Mouse (Mus musculus) heart, adult 2 months (tissue): ENCODE results near the gene Mab21l3. TPM values are rescaled to one million over a fixed set of nuclear protein-coding genes. Genes with fewer than 3 reads are reported as not detected.
A peak's percentile ranks its signal among the peaks of the same experiment; 100 is the strongest.

ENCODE experiments used
- DNase-seq, 2 experiments: peaks; one replicate each; pipeline ENCODE4 v3.0.0; 2021
- H3K27ac ChIP-seq: fragments of 200-600 bp; 2 replicates; pipeline ENCODE4 v1.8.1; 2022
- H3K27me3 ChIP-seq: fragments of 200-500 bp; 2 replicates; pipeline ENCODE4 v1.6.1; 2012; ENCODE audit warnings: mild to moderate bottlenecking, low read length, inconsistent platforms, mixed read lengths; ENCODE audit not compliant: control insufficient read depth, insufficient read depth
- H3K36me3 ChIP-seq: fragments of 200-500 bp; 2 replicates; pipeline ENCODE4 v1.6.1; 2012; ENCODE audit warnings: low read length, inconsistent platforms; ENCODE audit not compliant: control insufficient read depth, insufficient read depth
- H3K4me1 ChIP-seq: fragments of 200-500 bp; 2 replicates; pipeline ENCODE4 v1.6.1; 2011; ENCODE audit warnings: low read length; ENCODE audit not compliant: control insufficient read depth, insufficient read depth
- H3K4me3 ChIP-seq: fragments of 200-600 bp; 2 replicates; pipeline ENCODE4 v1.8.1; 2022
- H3K79me2 ChIP-seq: fragments of 200-500 bp; replicated peaks from 2 replicates; pipeline ENCODE4 v1.6.1; 2012; ENCODE audit warnings: mild to moderate bottlenecking, inconsistent platforms, low read length, moderate library complexity, mixed read lengths; ENCODE audit not compliant: control insufficient read depth, insufficient read depth
- H3K9ac ChIP-seq: fragments of 200-500 bp; 2 replicates; pipeline ENCODE4 v1.6.1; 2012; ENCODE audit warnings: low read depth, mild to moderate bottlenecking, control low read depth, inconsistent platforms, low read length, mixed read lengths
- CTCF ChIP-seq: fragments of 200-600 bp; IDR thresholded peaks from 2 replicates; pipeline ENCODE4 v1.8.1; 2022; ENCODE audit warnings: antibody characterized with exemption, mild to moderate bottlenecking, moderate library complexity
- EP300 ChIP-seq: fragments of 200-500 bp; IDR thresholded peaks from 2 replicates; pipeline ENCODE4 v1.6.1; 2011; ENCODE audit warnings: low read depth, low read length, control low read depth; ENCODE audit not compliant: insufficient read depth
- POLR2A ChIP-seq: fragments of 200-500 bp; IDR thresholded peaks from 2 replicates; pipeline ENCODE4 v1.6.1; 2011; ENCODE audit warnings: mild to moderate bottlenecking, low read depth, low read length, control low read depth; ENCODE audit not compliant: insufficient read depth
- WGBS: fragments of 180-500 bp; shearing (Covaris S2); methylation state at CpG from one replicate; pipeline ENCODE4 v1.1.7; 2018; 5-methylcytosine and 5-hydroxymethylcytosine counted together
- intact Hi-C: fragments of 180-260 bp; cut with DNase I; formaldehyde crosslinking; loops from one replicate; pipeline ENCODE4 v1.15.1; 2025
- polyA plus RNA-seq: library from polyadenylated mRNA; depleted of rRNA; stranded (reverse); fragments of >200 nt; gene quantifications from 2 replicates; pipeline ENCODE4 v1.2.3, GENCODE M21; 2012
- total RNA-seq, 2 experiments: library from RNA; stranded (reverse); gene quantifications; 2 replicates each; pipeline ENCODE4 v1.2.3; 2021

The Mab21l3 gene
- total and polyA plus RNA-seq, 3 experiments: 0.16 TPM; not detected in 2

GRCm38 (mm10) chr3:101883902-101884301 is 35.1 kb upstream of the Mab21l3 start:
- WGBS: 77% methylated on average over 3 of the region's 3 CpGs
- no peak overlapping the region for H3K4me3 ChIP-seq
- H3K79me2 ChIP-seq: no peaks in the 10 kb centered on the region
- TF ChIP-seq CTCF (no peak), EP300 (no peak), POLR2A (no peak)
- intact Hi-C loops: no loop called here
- H3K27ac ChIP-seq: no peak overlapping the region
- no peaks in the 10 kb centered on the region; the same call in 1 of the 2 replicates for H3K36me3 ChIP-seq
- DNase-seq: no peak
- no peaks in the 10 kb centered on the region for H3K27me3 ChIP-seq
- no peak overlapping the region for H3K9ac ChIP-seq
- no peaks in the 10 kb centered on the region for H3K4me1 ChIP-seq

GRCm38 (mm10) chr3:101881721-101882120 is 33.0 kb upstream of the Mab21l3 start:
- intact Hi-C loops: no loop called here
- TF ChIP-seq EP300 (no peak), CTCF (no peak), POLR2A (no peak)
- Histone ChIP-seq H3K9ac (no peak overlapping the region), H3K36me3 (no peaks in the 10 kb centered on the region; the same call in 1 of the 2 replicates), H3K4me3 (no peak overlapping the region), H3K79me2 (no peaks in the 10 kb centered on the region), H3K4me1 (peaks cover under 1% of the 10 kb centered on the region; the same call in 1 of the 2 replicates), H3K27me3 (no peaks in the 10 kb centered on the region), H3K27ac (no peak overlapping the region)
- 48% methylated on average over 9 of the region's 9 CpGs for WGBS
- no peak for DNase-seq

GRCm38 (mm10) chr3:101880818-101881217 is 32.1 kb upstream of the Mab21l3 start:
- intact Hi-C loops: no loop called here
- H3K4me3 ChIP-seq: no peak overlapping the region
- 80% methylated on average over 6 of the region's 6 CpGs for WGBS

GRCm38 (mm10) chr3:101878136-101878535 is 29.4 kb upstream of the Mab21l3 start:
- no peak for DNase-seq
- Histone ChIP-seq H3K9ac (no peak overlapping the region), H3K4me3 (no peak overlapping the region), H3K36me3 (peaks cover 4% of the 10 kb centered on the region), H3K4me1 (peaks cover 6% of the 10 kb centered on the region), H3K27me3 (no peaks in the 10 kb centered on the region), H3K27ac (no peak overlapping the region), H3K79me2 (no peaks in the 10 kb centered on the region)
- WGBS: 84% methylated on average over 5 of the region's 5 CpGs
- intact Hi-C loops: loop anchor here (10.0 kb wide), 1 partner anchor 47 kb away; the partner anchor contains the start of gene Slc22a15
- TF ChIP-seq EP300: no peak
- no peak for TF ChIP-seq CTCF
- no peak for TF ChIP-seq POLR2A

More at GRCm38 (mm10) chr3:101880818-101881217, 32.1 kb upstream of the Mab21l3 start:
- Histone ChIP-seq H3K79me2 (no peaks in the 10 kb centered on the region), H3K27me3 (no peaks in the 10 kb centered on the region), H3K27ac (no peak overlapping the region), H3K36me3 (peaks cover 4% of the 10 kb centered on the region), H3K4me1 (peaks cover 6% of the 10 kb centered on the region), H3K9ac (no peak overlapping the region)
- TF ChIP-seq CTCF (peak; percentile 34), EP300 (no peak)
- DNase-seq: no peak

GRCm38 (mm10) chr3:101876459-101877285 is 27.9 kb upstream of the Mab21l3 start:
- no peaks in the 10 kb centered on the region for H3K79me2 ChIP-seq
- peak overlapping the region; percentile 52 for H3K27ac ChIP-seq
- H3K4me1 ChIP-seq: peaks cover 6% of the 10 kb centered on the region
- intact Hi-C loops: loop anchor here (10.0 kb wide), 1 partner anchor 48 kb away; the partner anchor contains the start of gene Slc22a15
- DNase-seq: no peak
- no peak overlapping the region for H3K9ac ChIP-seq
- TF ChIP-seq CTCF (no peak), POLR2A (no peak), EP300 (no peak)
- no peaks in the 10 kb centered on the region for H3K27me3 ChIP-seq
- H3K4me3 ChIP-seq: no peak overlapping the region
- H3K36me3 ChIP-seq: peaks cover 4% of the 10 kb centered on the region
- 68% methylated on average over 7 of the region's 7 CpGs for WGBS
